Mouse (Mus musculus) heart, postnatal 0 days (tissue): ENCODE data around the gene Hsf2bp.

Experiments used
- CTCF ChIP-seq: IDR thresholded peaks from 2 replicates; pipeline ENCODE4 v1.5.1; 2016; ENCODE audit warnings: antibody characterized with exemption, control low read depth, low read depth
- EP300 ChIP-seq: IDR thresholded peaks from 2 replicates; pipeline ENCODE4 v1.6.1; 2016; ENCODE audit warnings: antibody characterized with exemption, low read depth

DNA sequence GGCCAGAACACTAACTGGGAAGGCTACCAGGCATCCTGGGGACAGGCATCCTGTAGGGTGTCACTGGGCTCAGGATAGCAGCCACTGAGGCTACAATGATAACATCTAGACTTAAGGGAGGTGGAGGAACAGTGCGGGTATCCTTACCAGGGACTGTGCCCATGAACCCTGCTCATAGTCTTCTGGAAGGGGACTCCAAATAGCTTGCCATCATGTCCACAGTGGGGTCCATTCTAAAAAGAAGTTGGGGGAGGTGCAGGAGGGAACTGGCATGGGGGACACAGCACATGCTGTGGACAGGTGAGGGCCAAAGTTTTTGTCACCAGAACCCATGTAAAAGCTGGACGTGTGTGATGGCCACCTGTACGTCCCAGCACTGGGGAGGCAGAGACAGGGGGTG, 129.7 kb downstream of the Hsf2bp start:
- TF ChIP-seq CTCF (no peak), EP300 (no peak)
